Mouse (Mus musculus): ENCODE measurements at regions not wholly inside any gene's neighbourhood (a gene's known extent, or its start where the extent isn't known, plus 50 kb on each side); places are given as distances from the start of the nearest gene placed in this dataset.

- DNase-seq = no peak
These were observed 752.6 kb downstream of the Jrkl start for GRCm38 (mm10) chr9:12492890-12493618.

DNA sequence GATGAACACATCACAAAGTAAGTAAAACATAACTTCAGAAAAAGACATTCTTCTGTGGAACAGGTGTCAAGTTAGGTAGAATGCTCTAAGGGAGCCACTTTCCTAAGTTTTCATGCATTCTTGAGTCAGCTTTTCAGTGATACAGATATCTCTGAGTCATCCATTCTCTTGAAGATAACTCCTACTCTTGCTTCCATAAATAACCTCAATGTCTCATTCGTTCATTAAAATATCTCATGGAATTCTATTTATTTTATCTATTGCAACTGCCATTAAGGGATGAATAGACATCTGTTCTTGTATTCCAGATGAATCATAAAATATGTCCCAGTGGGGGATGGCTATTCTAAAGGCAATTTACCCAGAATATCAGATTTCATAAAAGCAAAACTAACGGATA lies 787.8 kb downstream of the Jrkl start:
- DNase-seq = no peak

GRCm38 (mm10) chr9:12456695-12457094 lies 788.9 kb downstream of the Jrkl start:
- DNase-seq = no peak

GRCm38 (mm10) chr9:12434171-12434570 lies 811.5 kb downstream of the Jrkl start:
- no peak for DNase-seq

GRCm38 (mm10) chr9:12421906-12422305 lies 823.7 kb downstream of the Jrkl start:
- no peak for DNase-seq

DNA sequence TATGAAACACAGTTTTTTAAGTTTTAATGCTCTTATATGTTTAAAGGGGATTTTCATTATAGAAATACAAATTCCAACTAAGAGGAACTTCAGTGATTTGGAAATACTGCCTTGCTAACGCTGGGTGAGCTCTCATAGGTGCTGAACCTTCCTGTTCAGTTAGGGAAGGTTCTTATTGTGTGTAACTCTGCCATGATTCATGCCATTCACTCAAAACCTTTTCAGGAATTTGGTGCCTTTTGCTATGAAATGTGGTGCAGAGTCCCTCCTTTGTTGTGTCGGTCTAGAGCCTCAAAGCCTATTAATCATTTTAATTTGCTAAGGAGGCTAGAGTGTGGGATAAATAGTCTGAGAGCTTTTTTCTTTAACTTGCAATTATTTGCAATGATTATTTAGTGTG lies 837.1 kb downstream of the Jrkl start:
- DNase-seq = no peak

DNA sequence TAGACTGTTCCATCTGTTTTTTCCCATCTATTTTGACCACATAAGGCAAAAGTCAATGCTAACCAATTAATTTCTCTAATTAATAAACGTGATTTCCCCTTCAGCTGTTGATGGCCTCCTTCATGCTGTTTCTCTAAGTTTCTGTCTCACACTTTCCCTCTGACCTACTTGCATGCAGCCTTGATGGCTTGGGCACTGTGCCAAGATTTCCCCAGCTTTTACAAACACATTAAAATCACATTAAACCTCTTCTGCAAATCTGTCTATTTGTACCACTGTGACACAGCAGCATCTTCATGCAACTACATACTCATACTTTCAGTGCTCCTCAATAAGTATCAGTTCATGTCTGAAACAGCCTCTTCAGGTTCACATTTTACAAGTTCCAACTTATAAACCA lies 841.4 kb downstream of the Jrkl start:
- peak; percentile 2 to 6 for DNase-seq

GRCm38 (mm10) chr9:12395648-12396047 lies 850.0 kb downstream of the Jrkl start:
- no peak for DNase-seq

GRCm38 (mm10) chr9:12380732-12381645 lies 864.6 kb downstream of the Jrkl start:
- no peak for DNase-seq

DNA sequence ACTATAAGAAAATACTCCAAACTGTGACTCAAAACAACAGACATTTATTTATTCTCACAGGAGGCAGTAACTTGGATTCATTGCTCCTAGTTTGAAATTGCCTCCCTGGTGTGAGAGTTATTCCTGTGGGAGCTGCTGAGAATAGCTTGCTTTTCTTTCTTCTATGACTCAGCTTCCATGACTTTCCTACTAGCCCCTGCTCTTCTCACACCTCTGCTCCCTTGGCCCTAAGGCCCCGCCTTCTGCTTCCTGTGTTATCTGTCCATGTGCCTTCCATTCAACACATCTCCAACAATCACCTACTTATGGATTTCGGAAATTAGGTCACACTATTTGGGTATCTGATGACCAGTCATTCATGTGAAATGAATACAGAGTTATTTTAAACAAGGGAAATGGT lies 865.6 kb downstream of the Jrkl start:
- DNase-seq = no peak

DNA sequence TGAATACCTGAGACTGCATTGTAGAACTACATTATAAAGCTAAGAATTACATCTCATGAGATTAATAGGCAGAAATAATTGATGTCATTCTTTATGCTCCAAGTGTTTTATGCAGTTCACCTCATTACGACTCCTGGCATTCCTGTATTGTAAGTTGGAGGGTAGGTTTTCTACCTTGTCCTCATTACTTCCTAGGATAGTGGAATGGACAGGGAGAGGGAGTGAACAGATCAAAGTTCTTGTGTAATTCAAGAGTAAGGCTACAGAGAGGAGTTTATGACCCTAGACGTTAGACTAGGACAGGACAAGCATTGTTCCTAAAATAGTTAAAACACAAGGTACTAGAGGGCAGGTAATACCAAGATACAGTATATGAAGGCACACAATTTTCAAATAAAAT lies 901.3 kb downstream of the Jrkl start:
- no peak for DNase-seq

- no peak for DNase-seq
These were observed 904.2 kb downstream of the Jrkl start for GRCm38 (mm10) chr9:12341453-12341852.

GRCm38 (mm10) chr9:12313517-12314075 lies 932.0 kb downstream of the Jrkl start:
- no peak for DNase-seq

DNA sequence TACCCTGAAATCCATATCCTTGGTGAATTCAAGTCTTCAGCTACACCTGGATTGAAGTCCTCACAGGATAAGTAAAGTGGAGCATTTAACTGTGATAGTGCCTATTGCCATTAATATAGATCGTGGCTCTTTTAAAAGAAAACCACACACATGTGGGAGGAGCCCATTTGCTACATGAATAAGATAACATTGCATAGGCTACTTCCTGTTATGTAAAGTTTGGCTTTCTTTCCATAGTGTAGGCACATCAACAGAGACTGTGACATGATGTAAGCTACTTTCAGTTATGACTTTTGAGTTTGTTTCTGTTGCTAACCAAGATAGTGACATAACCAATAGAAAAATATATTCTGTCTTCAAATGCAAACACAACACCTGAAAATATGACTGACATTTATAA lies 932.6 kb downstream of the Jrkl start:
- DNase-seq = no peak
